Mouse (Mus musculus): ENCODE results near the gene P2ry2. TPM values are rescaled to one million over a fixed set of nuclear protein-coding genes. Genes with fewer than 3 reads are reported as not detected.

P2ry2 gene
- polyA plus RNA-seq, 1 experiment from 2014 or later: 1.5 TPM

DNA sequence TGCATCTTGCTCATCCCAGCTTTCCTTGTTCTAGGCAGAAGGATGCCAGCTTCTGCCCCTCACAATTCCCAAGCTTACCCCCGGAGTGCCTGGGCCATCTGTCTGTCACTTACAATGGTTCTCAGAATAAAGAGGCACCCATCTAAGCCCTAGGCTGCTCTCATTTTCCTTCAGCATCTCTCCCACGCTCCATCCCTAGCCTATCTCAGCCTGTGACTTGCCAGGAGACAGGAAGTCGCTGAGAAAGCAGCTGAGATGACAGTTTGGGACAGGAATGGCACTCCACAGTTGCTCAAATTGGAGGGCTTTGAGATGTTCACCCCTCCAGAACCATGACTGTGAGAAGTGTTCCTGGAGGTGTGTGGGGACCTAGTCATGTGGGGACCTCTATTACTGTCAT lies 39.8 kb downstream of the P2ry2 start:
- Histone ChIP-seq H3K4me2 (no peak overlapping the region), H3K4me1 (replicated peaks) (peaks cover 14% of the 10 kb centered on the region), H3K27ac (replicated peaks) (no peak overlapping the region), H3K9me3 (no peaks in the 10 kb centered on the region), H3K9ac (no peak overlapping the region), H3K36me3 (no peaks in the 10 kb centered on the region), H3K4me3 (no peak overlapping the region), H3K27me3 (peaks cover 41% of the 10 kb centered on the region)
- no peak for ATAC-seq (ENCODE audit: low read depth)
- 37% methylated on average over 3 of the region's 3 CpGs for WGBS

DNA sequence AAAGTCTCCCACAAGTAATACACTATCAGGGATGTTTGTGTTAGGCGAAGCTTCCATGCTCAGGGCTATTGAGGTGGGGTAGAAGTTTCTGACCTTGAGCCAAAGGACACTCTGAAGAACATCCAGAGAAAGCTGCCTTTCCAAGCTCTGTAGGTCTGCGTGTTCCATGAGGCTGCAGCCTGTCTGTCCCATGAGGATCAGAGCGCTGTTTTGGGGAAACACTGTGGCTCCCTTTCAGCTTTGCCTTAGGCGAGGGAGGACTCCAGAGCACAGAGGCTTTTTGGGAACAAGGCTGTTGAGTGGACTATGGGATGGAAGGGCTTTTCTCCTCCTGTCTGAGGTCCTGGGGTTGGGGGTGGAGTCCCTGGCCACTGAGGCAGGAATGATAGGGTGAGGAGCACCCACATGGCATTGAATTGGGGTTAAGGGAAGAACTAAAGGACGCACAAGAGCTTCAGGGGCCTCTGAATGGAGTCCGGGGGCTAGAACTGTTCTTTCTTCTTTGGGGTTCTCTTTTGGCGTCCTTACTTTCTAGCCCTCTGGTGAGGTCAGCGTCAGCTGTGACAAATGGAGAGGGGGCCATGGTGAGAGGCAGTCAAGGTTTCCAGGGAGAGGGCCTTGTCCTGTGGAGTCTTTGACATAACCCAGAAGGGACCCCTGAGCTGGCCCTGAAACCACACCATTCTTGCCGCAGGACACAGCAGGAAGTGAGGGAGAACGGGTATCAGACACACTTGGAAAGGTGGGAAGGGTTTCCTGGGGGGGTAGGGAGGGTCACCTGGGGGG lies 43.6 kb downstream of the P2ry2 start:
- Histone ChIP-seq H3K4me2 (no peak overlapping the region), H3K9me3 (no peaks in the 10 kb centered on the region), H3K4me3 (no peak overlapping the region), H3K27ac (replicated peaks) (no peak overlapping the region), H3K36me3 (no peaks in the 10 kb centered on the region), H3K27me3 (peaks cover 21% of the 10 kb centered on the region), H3K9ac (no peak overlapping the region), H3K4me1 (replicated peaks) (peaks cover 3% of the 10 kb centered on the region)
- WGBS: 82% methylated on average over 10 of the region's 10 CpGs
- no peak for ATAC-seq (ENCODE audit: low read depth)

DNA sequence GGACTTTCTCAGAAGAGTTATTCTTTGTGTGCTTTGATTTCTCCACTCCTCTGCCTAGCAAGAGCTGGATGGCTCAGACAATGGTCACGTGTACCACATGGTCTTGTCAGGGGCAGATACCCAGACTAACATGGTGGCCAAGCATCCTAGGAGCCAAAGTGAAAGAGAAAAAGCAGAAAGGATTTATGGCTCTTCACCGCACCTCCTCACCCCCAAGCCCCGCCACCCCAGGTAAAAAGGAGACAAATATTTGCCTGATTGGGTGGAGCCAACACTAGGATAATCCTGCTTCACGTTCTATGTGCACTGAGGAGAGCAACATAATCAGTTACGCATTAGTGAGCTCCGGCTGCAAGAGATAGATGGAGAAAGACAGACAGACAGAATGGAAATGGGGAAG lies 44.3 kb downstream of the P2ry2 start:
- 80% methylated on average over 6 of the region's 6 CpGs for WGBS
- Histone ChIP-seq H3K27me3 (peaks cover 14% of the 10 kb centered on the region), H3K27ac (replicated peaks) (no peak overlapping the region), H3K4me3 (no peak overlapping the region), H3K9ac (no peak overlapping the region), H3K4me1 (replicated peaks) (no peaks in the 10 kb centered on the region), H3K9me3 (no peaks in the 10 kb centered on the region), H3K36me3 (no peaks in the 10 kb centered on the region), H3K4me2 (no peak overlapping the region)
- no peak for ATAC-seq (ENCODE audit: low read depth)

DNA sequence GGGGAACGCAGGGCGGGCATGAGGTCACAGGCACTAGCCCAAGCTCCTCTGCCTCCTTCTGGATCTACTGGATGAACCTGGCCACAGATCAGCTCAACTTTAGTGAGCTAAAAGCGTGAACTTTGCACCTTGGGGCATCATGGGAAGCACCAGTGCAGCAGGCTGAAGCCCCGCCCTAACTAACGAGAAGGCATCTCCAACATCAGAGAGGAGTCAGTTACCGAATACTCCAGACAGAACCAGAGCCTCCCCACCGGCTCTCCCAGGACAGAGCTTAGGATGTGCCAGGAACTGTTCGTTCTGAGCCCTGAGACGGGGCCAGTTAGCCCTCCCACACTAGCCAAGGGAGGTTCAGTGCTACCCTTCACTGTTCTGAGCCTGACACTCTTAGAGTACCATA lies 44.8 kb downstream of the P2ry2 start:
- Histone ChIP-seq H3K4me1 (replicated peaks) (no peaks in the 10 kb centered on the region), H3K27me3 (peaks cover 9% of the 10 kb centered on the region), H3K9ac (no peak overlapping the region), H3K36me3 (no peaks in the 10 kb centered on the region), H3K4me2 (no peak overlapping the region), H3K9me3 (no peaks in the 10 kb centered on the region), H3K27ac (replicated peaks) (no peak overlapping the region), H3K4me3 (no peak overlapping the region)
- no peak for ATAC-seq (ENCODE audit: low read depth)
- WGBS: 85% methylated on average over 9 of the region's 9 CpGs

DNA sequence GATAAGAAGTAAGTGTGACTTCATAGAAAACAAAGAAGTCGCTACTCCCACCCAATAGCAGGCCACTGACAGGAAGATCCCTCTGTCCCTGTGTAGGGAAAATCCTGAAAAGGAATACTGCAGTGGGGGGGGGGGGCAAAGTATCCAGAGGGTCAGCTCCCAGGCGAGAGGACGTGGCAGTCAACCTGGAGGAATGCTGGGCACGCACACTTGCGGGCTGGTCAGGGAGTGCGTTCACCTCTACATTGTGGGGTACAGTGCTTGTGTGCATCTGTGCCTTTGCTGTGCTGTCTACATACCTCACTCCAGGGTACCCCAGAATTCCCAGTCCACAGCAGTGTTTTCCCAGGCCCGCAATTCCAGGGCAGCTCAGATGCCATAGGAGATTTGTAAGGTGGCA lies 46.7 kb downstream of the P2ry2 start:
- Histone ChIP-seq H3K9ac (no peak overlapping the region), H3K27ac (replicated peaks) (no peak overlapping the region), H3K4me1 (replicated peaks) (no peaks in the 10 kb centered on the region), H3K9me3 (no peaks in the 10 kb centered on the region), H3K27me3 (no peaks in the 10 kb centered on the region; the same call in 1 of the 2 replicates), H3K4me2 (no peak overlapping the region), H3K4me3 (no peak overlapping the region), H3K36me3 (no peaks in the 10 kb centered on the region)
- ATAC-seq (ENCODE audit: low read depth): 0 out of 2 replicates have a peak, but pooled peaks have one; percentile 48
- 89% methylated on average over 7 of the region's 7 CpGs for WGBS

- no peak overlapping the region for H3K4me2 ChIP-seq
- H3K27ac ChIP-seq (replicated peaks): no peak overlapping the region
- 0 out of 2 replicates have a peak, but pooled peaks have one; percentile 15 for ATAC-seq (ENCODE audit: low read depth)
- H3K4me1 ChIP-seq (replicated peaks): no peaks in the 10 kb centered on the region
- H3K36me3 ChIP-seq: no peaks in the 10 kb centered on the region
- H3K27me3 ChIP-seq: no peaks in the 10 kb centered on the region
- WGBS: 23% methylated on average over 4 of the region's 4 CpGs
- no peaks in the 10 kb centered on the region for H3K9me3 ChIP-seq
- H3K9ac ChIP-seq: no peak overlapping the region
- no peak overlapping the region for H3K4me3 ChIP-seq
These were observed 47.6 kb downstream of the P2ry2 start for GRCm38 (mm10) chr7:100965079-100965478.

GRCm38 (mm10) chr7:100964242-100964641 lies 48.4 kb downstream of the P2ry2 start:
- Histone ChIP-seq H3K27ac (replicated peaks) (no peak overlapping the region), H3K36me3 (no peaks in the 10 kb centered on the region), H3K4me3 (no peak overlapping the region), H3K4me2 (no peak overlapping the region), H3K9me3 (no peaks in the 10 kb centered on the region), H3K9ac (no peak overlapping the region), H3K4me1 (replicated peaks) (no peaks in the 10 kb centered on the region), H3K27me3 (no peaks in the 10 kb centered on the region)
- no peak for ATAC-seq (ENCODE audit: low read depth)
- 79% methylated on average over 6 of the region's 6 CpGs for WGBS

GRCm38 (mm10) chr7:100963381-100963780 lies 49.3 kb downstream of the P2ry2 start:
- Histone ChIP-seq H3K4me1 (replicated peaks) (no peaks in the 10 kb centered on the region), H3K9me3 (no peaks in the 10 kb centered on the region), H3K4me3 (no peak overlapping the region), H3K4me2 (no peak overlapping the region), H3K27me3 (no peaks in the 10 kb centered on the region), H3K27ac (replicated peaks) (no peak overlapping the region), H3K36me3 (no peaks in the 10 kb centered on the region), H3K9ac (no peak overlapping the region)
- no peak for ATAC-seq (ENCODE audit: low read depth)
- 79% methylated on average over 8 of the region's 8 CpGs for WGBS

DNA sequence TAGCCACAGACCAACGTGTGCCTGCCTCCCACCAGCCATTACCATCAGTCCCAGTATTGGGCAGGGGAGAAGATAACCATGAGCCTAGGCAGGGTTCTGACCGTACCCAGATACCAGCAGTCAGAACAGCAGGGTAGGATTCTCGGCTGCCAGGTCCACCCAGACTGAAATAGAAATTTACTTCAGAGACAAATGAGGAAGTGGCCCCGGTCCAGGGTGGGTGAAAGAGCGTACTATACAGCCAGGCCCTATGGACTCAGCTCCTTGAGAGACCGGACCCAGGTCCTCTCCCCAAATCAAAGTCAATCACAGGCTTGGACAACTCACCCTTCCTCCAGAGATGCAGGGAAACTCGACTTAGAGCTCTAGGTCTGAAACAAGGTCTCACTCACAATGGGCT lies 51.5 kb downstream of the P2ry2 start:
- no peak overlapping the region for H3K4me2 ChIP-seq
- no peaks in the 10 kb centered on the region for H3K4me1 ChIP-seq (replicated peaks)
- no peaks in the 10 kb centered on the region for H3K9me3 ChIP-seq
- no peak overlapping the region for H3K9ac ChIP-seq
- H3K36me3 ChIP-seq: no peaks in the 10 kb centered on the region
- no peak for ATAC-seq (ENCODE audit: low read depth)
- no peak overlapping the region for H3K4me3 ChIP-seq
- no peaks in the 10 kb centered on the region for H3K27me3 ChIP-seq
- 78% methylated on average over 7 of the region's 7 CpGs for WGBS
- H3K27ac ChIP-seq (replicated peaks): no peak overlapping the region

DNA sequence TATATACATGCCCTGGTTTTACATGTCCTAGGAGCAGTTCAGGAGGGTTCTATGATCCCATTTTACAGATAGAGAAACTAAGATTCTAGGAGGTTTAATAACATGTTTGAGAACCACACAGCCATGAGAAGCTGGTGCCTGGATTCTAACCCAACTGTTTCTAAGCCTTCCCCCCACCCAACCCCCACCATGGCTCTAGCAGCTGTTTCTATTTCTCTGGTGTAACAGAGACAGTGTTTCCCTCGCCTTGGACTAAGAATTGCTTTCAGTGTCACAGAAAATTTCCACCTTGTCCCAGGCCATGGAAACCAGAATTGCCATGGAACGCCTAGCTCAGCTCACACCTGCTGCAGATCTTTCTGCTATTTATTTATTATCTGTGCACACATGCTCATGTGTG lies 52.2 kb downstream of the P2ry2 start:
- H3K27ac ChIP-seq (replicated peaks): no peak overlapping the region
- H3K4me2 ChIP-seq: no peak overlapping the region
- no peaks in the 10 kb centered on the region for H3K27me3 ChIP-seq
- H3K4me3 ChIP-seq: no peak overlapping the region
- no peak for ATAC-seq (ENCODE audit: low read depth)
- H3K9me3 ChIP-seq: no peaks in the 10 kb centered on the region
- no peaks in the 10 kb centered on the region for H3K4me1 ChIP-seq (replicated peaks)
- 72% methylated on average over 2 of the region's 2 CpGs for WGBS
- H3K36me3 ChIP-seq: no peaks in the 10 kb centered on the region
- H3K9ac ChIP-seq: no peak overlapping the region

DNA sequence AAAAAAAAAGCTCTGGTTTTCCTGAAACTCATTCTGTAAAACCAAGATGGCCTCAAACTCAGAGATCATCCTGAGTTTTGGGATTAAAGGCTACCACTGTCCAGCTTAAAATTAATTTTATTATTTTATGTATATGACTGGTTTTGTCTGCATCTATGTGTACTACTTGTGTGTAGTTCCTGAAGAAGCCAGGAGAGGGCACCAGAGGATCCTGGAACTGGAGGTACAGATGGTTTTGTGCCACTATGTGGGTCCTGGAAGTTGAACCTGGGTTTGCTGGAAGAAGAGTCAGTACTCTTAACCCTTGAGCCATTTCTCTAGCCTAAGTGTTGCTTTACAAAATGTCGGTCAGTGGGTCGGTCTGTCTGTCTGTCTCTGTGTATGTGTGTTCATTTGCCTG lies 54.2 kb downstream of the P2ry2 start:
- H3K4me3 ChIP-seq: no peak overlapping the region
- H3K9ac ChIP-seq: no peak overlapping the region
- no peaks in the 10 kb centered on the region for H3K36me3 ChIP-seq
- no peaks in the 10 kb centered on the region for H3K27me3 ChIP-seq
- H3K4me1 ChIP-seq (replicated peaks): no peaks in the 10 kb centered on the region
- no peak for ATAC-seq (ENCODE audit: low read depth)
- no peaks in the 10 kb centered on the region for H3K9me3 ChIP-seq
- H3K4me2 ChIP-seq: no peak overlapping the region
- WGBS: 93% methylated on average over 2 of the region's 2 CpGs
- no peak overlapping the region for H3K27ac ChIP-seq (replicated peaks)

GRCm38 (mm10) chr7:100952686-100953085 lies 60.0 kb downstream of the P2ry2 start:
- H3K36me3 ChIP-seq: no peaks in the 10 kb centered on the region
- no peak overlapping the region for H3K4me3 ChIP-seq
- no peak for ATAC-seq (ENCODE audit: low read depth)
- WGBS: 88% methylated on average over 7 of the region's 7 CpGs
- H3K27me3 ChIP-seq: no peaks in the 10 kb centered on the region
- no peak overlapping the region for H3K27ac ChIP-seq (replicated peaks)
- no peak overlapping the region for H3K9ac ChIP-seq
- H3K9me3 ChIP-seq: no peaks in the 10 kb centered on the region
- no peaks in the 10 kb centered on the region; the same call in none of the 2 replicates for H3K4me1 ChIP-seq (replicated peaks)
- no peak overlapping the region for H3K4me2 ChIP-seq

DNA sequence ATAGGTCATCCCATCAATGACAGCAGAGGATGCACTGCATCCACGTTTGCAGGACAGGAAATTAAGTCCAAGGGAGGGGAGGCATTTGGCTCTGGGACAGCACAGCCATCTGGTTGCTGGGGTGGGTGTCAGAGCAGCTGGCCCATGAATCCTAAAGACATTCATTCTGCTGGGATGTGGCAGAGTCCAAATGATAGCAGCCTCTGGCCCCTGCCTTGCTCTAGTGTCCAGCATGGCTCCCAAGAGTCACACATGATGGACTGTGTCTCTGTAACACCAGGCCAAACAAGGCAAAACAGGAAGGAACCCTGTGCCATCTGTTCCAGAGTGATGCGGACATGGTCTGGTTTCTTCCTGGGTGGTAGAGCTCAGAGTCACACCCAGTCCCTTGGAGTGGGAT lies 60.8 kb downstream of the P2ry2 start:
- 53% methylated on average over 2 of the region's 2 CpGs for WGBS
- no peak overlapping the region for H3K9ac ChIP-seq
- H3K27me3 ChIP-seq: no peaks in the 10 kb centered on the region
- H3K4me2 ChIP-seq: no peak overlapping the region
- no peak for ATAC-seq (ENCODE audit: low read depth)
- H3K27ac ChIP-seq (replicated peaks): no peak overlapping the region
- H3K4me1 ChIP-seq (replicated peaks): no peaks in the 10 kb centered on the region; the same call in none of the 2 replicates
- H3K9me3 ChIP-seq: no peaks in the 10 kb centered on the region
- no peaks in the 10 kb centered on the region for H3K36me3 ChIP-seq
- H3K4me3 ChIP-seq: no peak overlapping the region

Measured in neural tube, embryonic 13.5 days (tissue).